ENCODE assay signal across 8 mouse cellular contexts in genomic region chr16:17833681-17834399, GRCm38 (mm10). TPM values are rescaled to one million over a fixed set of nuclear protein-coding genes. Genes with fewer than 3 reads are reported as not detected.
DNase-seq lines count a peak whose midpoint lies in the region; ATAC-seq and TF ChIP-seq lines count a peak whose summit lies in the region.

No protein-coding gene starts in this region.

- H3K27me3 ChIP-seq in thymus, adult 2 months (ENCODE audit: control insufficient read depth, insufficient read depth, low read length), result peaks cover 17% of the 10 kb centered on the region
- H3K27me3 ChIP-seq in liver, embryonic 12.5 days (replicated peaks), result peaks cover 96% of the 10 kb centered on the region

- intact Hi-C loops in heart, postnatal 14 days (cut with DNase I), result no loop called here

- ATAC-seq in liver, embryonic 12.5 days, result no peak

- peak; percentile 51 for DNase-seq in adrenal gland, adult 2 months
- DNase-seq in adrenal gland, postnatal 4 days (ENCODE audit: low spot score in 2 of 2), result no peak
- DNase-seq in thymus, adult 2 months, result no peak
- no peak for DNase-seq in thymus, adult 18-20 months
- peak; percentile 25 to 35 for DNase-seq in heart, postnatal 14 days
- DNase-seq in right cerebral cortex, postnatal 10 days (ENCODE audit: low spot score in 2 of 2), result peak; percentile 67 to 71
- DNase-seq in urinary bladder, postnatal 10 days (ENCODE audit: low spot score), result no peak

- TF ChIP-seq CTCF in thymus, adult 2 months (IDR thresholded peaks at IDR 0.05; ENCODE audit: borderline replicate concordance, control insufficient read depth, extremely low read depth, insufficient read depth, low read length, poor library complexity), result no peak

- no peak for TF ChIP-seq POLR2A in thymus, adult 2 months (IDR thresholded peaks at IDR 0.05; ENCODE audit: control insufficient read depth, extremely low read depth, insufficient read depth, low read length, poor library complexity)

- peak overlapping the region; percentile 8; the same call in 1 of the 2 replicates for H3K4me3 ChIP-seq in thymus, adult 2 months (ENCODE audit: control insufficient read depth, insufficient read depth, low read length)
- H3K4me3 ChIP-seq in liver, embryonic 12.5 days, result peak overlapping the region; percentile 55

- no peaks in the 10 kb centered on the region for H3K9me3 ChIP-seq in liver, embryonic 12.5 days (replicated peaks)

- H3K36me3 ChIP-seq in thymus, adult 2 months (ENCODE audit: control insufficient read depth, insufficient read depth, low read length), result no peaks in the 10 kb centered on the region
- H3K36me3 ChIP-seq in liver, embryonic 12.5 days, result no peaks in the 10 kb centered on the region

- 0 out of 2 replicates have a peak, but pooled peaks cover 5% of the 10 kb centered on the region for H3K4me1 ChIP-seq in thymus, adult 2 months (replicated peaks; ENCODE audit: control insufficient read depth, insufficient read depth, low read length)
- H3K4me1 ChIP-seq in liver, embryonic 12.5 days, result peaks cover 19% of the 10 kb centered on the region

- 2% methylated on average over 101 of the region's 103 CpGs for WGBS in thymus, adult 2 months
- WGBS in liver, embryonic 12.5 days (ENCODE audit: insufficient replicate concordance), result 2% methylated on average over 96 of the region's 103 CpGs

- H3K27ac ChIP-seq in thymus, adult 2 months (ENCODE audit: control insufficient read depth, insufficient read depth, low read length), result no peak overlapping the region
- H3K27ac ChIP-seq in liver, embryonic 12.5 days, result no peak overlapping the region

- no peak overlapping the region for H3K9ac ChIP-seq in liver, embryonic 12.5 days

- H3K4me2 ChIP-seq in liver, embryonic 12.5 days, result peak overlapping the region; percentile 74

RNA-seq across cellular contexts. Expression of gene B830017H08Rik, which starts 0.9 kb away (rescaled TPM):
- not detected for total RNA-seq in adrenal gland, adult 2 months (2021)
- polyA plus RNA-seq in adrenal gland, adult 2 months (2012; rRNA removed), result not detected in 2 replicates
- under 1 TPM in 1 of 2 experiments, not detected in 1; 0.62 TPM for total RNA-seq in adrenal gland, postnatal 4 days (2021)
- not detected in 2 replicates for polyA plus RNA-seq in thymus, adult 2 months (2012; rRNA removed)
- not detected for total RNA-seq in heart, postnatal 14 days (2021)
- not detected in 2 replicates for polyA plus RNA-seq in liver, embryonic 12.5 days (2016; fragmentation: Nextera tagmentation; extraction: Ambion mirVana)

RNA-seq across cellular contexts. Expression of gene Car15, which starts 4.3 kb away (rescaled TPM):
- 1 to 10 TPM; 1.7 to 3.8 TPM for total RNA-seq in adrenal gland, adult 2 months (2021)
- polyA plus RNA-seq in adrenal gland, adult 2 months (2012; rRNA removed), result 5.1 and 5.5 TPM in 2 replicates
- 1 to 10 TPM; 2.9 to 8.8 TPM for total RNA-seq in adrenal gland, postnatal 4 days (2021)
- polyA plus RNA-seq in thymus, adult 2 months (2012; rRNA removed), result 22.4 and 27.4 TPM in 2 replicates
- total RNA-seq in heart, postnatal 14 days (2021), result 1 to 10 TPM; 1.5 to 2.5 TPM
- 0.58 and 0.61 TPM in 2 replicates for polyA plus RNA-seq in liver, embryonic 12.5 days (2016; fragmentation: Nextera tagmentation; extraction: Ambion mirVana)

RNA-seq across cellular contexts. Expression of gene Scarf2, which starts 36.8 kb away (rescaled TPM):
- 10 to 100 TPM in 1 of 2 experiments, 1 to 10 TPM in 1; 8.4 to 15.9 TPM for total RNA-seq in adrenal gland, adult 2 months (2021)
- polyA plus RNA-seq in adrenal gland, adult 2 months (2012; rRNA removed), result 61.7 and 75.1 TPM in 2 replicates
- total RNA-seq in adrenal gland, postnatal 4 days (2021), result 10 to 100 TPM; 29.3 to 33.9 TPM
- polyA plus RNA-seq in thymus, adult 2 months (2012; rRNA removed), result 41.0 and 41.2 TPM in 2 replicates
- total RNA-seq in heart, postnatal 14 days (2021), result 10 to 100 TPM in 1 of 2 experiments, 1 to 10 TPM in 1; 9.8 to 10.2 TPM
- polyA plus RNA-seq in liver, embryonic 12.5 days (2016; fragmentation: Nextera tagmentation; extraction: Ambion mirVana), result 4.9 and 5.2 TPM in 2 replicates

RNA-seq across cellular contexts. Expression of gene Gm20518, which starts 57.6 kb away (rescaled TPM):
- total RNA-seq in adrenal gland, adult 2 months (2021), result under 1 TPM in 1 of 2 experiments, not detected in 1; 0.09 TPM
- polyA plus RNA-seq in adrenal gland, adult 2 months (2012; rRNA removed), result 0.58 and 0.67 TPM in 2 replicates
- total RNA-seq in adrenal gland, postnatal 4 days (2021), result under 1 TPM; 0.20 to 0.45 TPM
- 4.1 and 4.9 TPM in 2 replicates for polyA plus RNA-seq in thymus, adult 2 months (2012; rRNA removed)
- total RNA-seq in heart, postnatal 14 days (2021), result under 1 TPM in 1 of 2 experiments, not detected in 1; 0.20 TPM
- polyA plus RNA-seq in liver, embryonic 12.5 days (2016; fragmentation: Nextera tagmentation; extraction: Ambion mirVana), result not detected in 2 replicates

Comparison
In these comparisons a context has a peak if more than half of its experiments do, and no peak if none do; other contexts are left out.
1. DNase-seq: peak in adrenal gland, adult 2 months (single experiment), heart, postnatal 14 days (2 of 2) and right cerebral cortex, postnatal 10 days (2 of 2); none in adrenal gland, postnatal 4 days (0 of 2), thymus, adult 2 months (single experiment), thymus, adult 18-20 months (0 of 2) and urinary bladder, postnatal 10 days (single experiment).